Mouse (Mus musculus): Measurements from ENCODE around the gene St3gal4. TPM values are rescaled to one million over a fixed set of nuclear protein-coding genes. Genes with fewer than 3 reads are reported as not detected.

St3gal4 gene
- total and polyA plus RNA-seq, 2 experiments from 2014 or later = 18.2 to 22.6 TPM

GRCm38 (mm10) chr9:35114234-35114633, 4.8 kb downstream of the St3gal4 start:
- Histone ChIP-seq H3K9ac (no peak overlapping the region), H3K27ac (ENCODE audit: low read depth, low read length) (no peak overlapping the region), H3K9me3 (ENCODE audit: low read length) (no peaks in the 10 kb centered on the region), H3K27me3 (ENCODE audit: insufficient read depth, low read length) (no peaks in the 10 kb centered on the region), H3K4me2 (ENCODE audit: low read depth) (no peak overlapping the region), H3K4me1 (ENCODE audit: insufficient read depth) (peaks cover 7% of the 10 kb centered on the region), H3K36me3 (ENCODE audit: insufficient read depth) (no peaks in the 10 kb centered on the region), H3K4me3 (ENCODE audit: low read depth, low read length) (no peak overlapping the region)
- WGBS = 84% methylated on average over 3 of the region's 3 CpGs
- no peak for TF ChIP-seq CTCF (IDR thresholded peaks at IDR 0.05; ENCODE audit: low read depth)
- DNase-seq = no peak
- ATAC-seq = no peak

GRCm38 (mm10) chr9:35111941-35112595, 7.0 kb downstream of the St3gal4 start:
- TF ChIP-seq CTCF (IDR thresholded peaks at IDR 0.05; ENCODE audit: low read depth) = no peak
- Histone ChIP-seq H3K9ac (no peak overlapping the region), H3K4me1 (ENCODE audit: insufficient read depth) (no peaks in the 10 kb centered on the region), H3K36me3 (ENCODE audit: insufficient read depth) (no peaks in the 10 kb centered on the region), H3K9me3 (ENCODE audit: low read length) (no peaks in the 10 kb centered on the region), H3K27ac (ENCODE audit: low read depth, low read length) (no peak overlapping the region), H3K27me3 (ENCODE audit: insufficient read depth, low read length) (no peaks in the 10 kb centered on the region), H3K4me3 (ENCODE audit: low read depth, low read length) (no peak overlapping the region), H3K4me2 (ENCODE audit: low read depth) (0 out of 2 replicates have a peak overlapping the region, but pooled peaks have one; percentile 4)
- DNase-seq = peak; percentile 36
- ATAC-seq = no peak
- 19% methylated on average over 19 of the region's 19 CpGs for WGBS

DNA sequence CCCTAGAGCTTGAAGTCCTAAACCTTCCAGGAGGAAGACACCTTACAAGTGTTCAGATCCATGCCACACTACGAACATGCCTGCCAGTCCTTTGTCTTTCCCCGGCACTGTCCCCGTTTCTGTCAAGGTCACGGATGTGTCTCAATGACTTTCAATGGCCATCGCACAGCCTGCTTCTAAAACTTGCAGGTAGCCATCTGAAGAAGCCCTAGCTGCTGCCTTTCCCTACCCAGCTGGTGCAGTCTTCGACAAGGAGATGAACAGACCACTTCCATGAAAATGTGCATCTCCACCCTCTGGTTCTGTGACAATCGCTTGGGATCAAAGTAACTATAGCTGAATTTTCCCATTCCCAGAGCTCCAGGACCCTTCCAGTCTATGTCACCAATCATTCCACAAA, 7.6 kb downstream of the St3gal4 start:
- Histone ChIP-seq H3K36me3 (ENCODE audit: insufficient read depth) (no peaks in the 10 kb centered on the region), H3K4me3 (ENCODE audit: low read depth, low read length) (no peak overlapping the region), H3K9me3 (ENCODE audit: low read length) (no peaks in the 10 kb centered on the region), H3K4me2 (ENCODE audit: low read depth) (no peak overlapping the region), H3K27ac (ENCODE audit: low read depth, low read length) (no peak overlapping the region), H3K4me1 (ENCODE audit: insufficient read depth) (no peaks in the 10 kb centered on the region), H3K9ac (no peak overlapping the region), H3K27me3 (ENCODE audit: insufficient read depth, low read length) (no peaks in the 10 kb centered on the region)
- TF ChIP-seq CTCF (IDR thresholded peaks at IDR 0.05; ENCODE audit: low read depth) = no peak
- DNase-seq = no peak
- ATAC-seq = no peak
- WGBS = 85% methylated on average over 7 of the region's 7 CpGs

GRCm38 (mm10) chr9:35110567-35110966, 8.5 kb downstream of the St3gal4 start:
- H3K27me3 ChIP-seq (ENCODE audit: insufficient read depth, low read length) = no peaks in the 10 kb centered on the region
- no peak overlapping the region for H3K27ac ChIP-seq (ENCODE audit: low read depth, low read length)
- H3K36me3 ChIP-seq (ENCODE audit: insufficient read depth) = no peaks in the 10 kb centered on the region
- H3K4me1 ChIP-seq (ENCODE audit: insufficient read depth) = no peaks in the 10 kb centered on the region
- no peak overlapping the region for H3K9ac ChIP-seq
- no peaks in the 10 kb centered on the region for H3K9me3 ChIP-seq (ENCODE audit: low read length)
- ATAC-seq (no peak), DNase-seq (no peak)
- H3K4me2 ChIP-seq (ENCODE audit: low read depth) = no peak overlapping the region
- TF ChIP-seq CTCF (IDR thresholded peaks at IDR 0.05; ENCODE audit: low read depth) = no peak
- H3K4me3 ChIP-seq (ENCODE audit: low read depth, low read length) = no peak overlapping the region
- 71% methylated on average over 4 of the region's 4 CpGs for WGBS

- Histone ChIP-seq H3K36me3 (ENCODE audit: insufficient read depth) (no peaks in the 10 kb centered on the region), H3K9ac (no peak overlapping the region), H3K9me3 (ENCODE audit: low read length) (no peaks in the 10 kb centered on the region), H3K4me1 (ENCODE audit: insufficient read depth) (no peaks in the 10 kb centered on the region), H3K4me2 (ENCODE audit: low read depth) (no peak overlapping the region), H3K4me3 (ENCODE audit: low read depth, low read length) (no peak overlapping the region), H3K27me3 (ENCODE audit: insufficient read depth, low read length) (no peaks in the 10 kb centered on the region), H3K27ac (ENCODE audit: low read depth, low read length) (no peak overlapping the region)
- 90% methylated on average over 5 of the region's 5 CpGs for WGBS
- DNase-seq = no peak
- TF ChIP-seq CTCF (IDR thresholded peaks at IDR 0.05; ENCODE audit: low read depth) = no peak
- ATAC-seq = no peak
Observed at GRCm38 (mm10) chr9:35110051-35110450, 9.0 kb downstream of the St3gal4 start.

DNA sequence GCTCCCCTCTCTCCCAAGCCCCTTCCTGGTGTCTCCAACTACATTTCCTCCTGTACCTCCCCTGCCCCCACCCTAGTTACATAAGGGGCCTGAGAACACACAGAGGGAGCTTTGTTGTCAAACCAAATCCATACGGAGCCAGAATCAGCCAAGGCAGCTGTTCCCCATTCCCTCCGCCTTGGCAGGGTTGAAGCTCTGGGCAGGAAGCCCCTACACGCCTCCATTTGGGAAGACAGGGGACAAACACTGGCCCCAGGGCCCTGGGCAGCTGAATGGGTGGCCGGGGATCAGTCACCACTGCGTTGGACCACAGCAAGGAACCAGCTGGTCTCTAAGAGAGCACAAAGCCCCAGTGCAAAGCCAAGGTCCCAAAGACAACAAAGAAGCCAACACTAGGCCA, 10.2 kb downstream of the St3gal4 start:
- Histone ChIP-seq H3K4me3 (ENCODE audit: low read depth, low read length) (no peak overlapping the region), H3K4me1 (ENCODE audit: insufficient read depth) (no peaks in the 10 kb centered on the region), H3K36me3 (ENCODE audit: insufficient read depth) (no peaks in the 10 kb centered on the region), H3K9me3 (ENCODE audit: low read length) (no peaks in the 10 kb centered on the region), H3K27ac (ENCODE audit: low read depth, low read length) (peak overlapping the region; percentile 40; the same call in 1 of the 2 replicates), H3K27me3 (ENCODE audit: insufficient read depth, low read length) (no peaks in the 10 kb centered on the region), H3K4me2 (ENCODE audit: low read depth) (no peak overlapping the region), H3K9ac (no peak overlapping the region)
- no peak for TF ChIP-seq CTCF (IDR thresholded peaks at IDR 0.05; ENCODE audit: low read depth)
- ATAC-seq = peak; percentile 92
- DNase-seq = peak; percentile 79
- WGBS = 23% methylated on average over 5 of the region's 5 CpGs

GRCm38 (mm10) chr9:35108066-35108465, 11.0 kb downstream of the St3gal4 start:
- Histone ChIP-seq H3K4me1 (ENCODE audit: insufficient read depth) (no peaks in the 10 kb centered on the region), H3K27ac (ENCODE audit: low read depth, low read length) (no peak overlapping the region), H3K36me3 (ENCODE audit: insufficient read depth) (no peaks in the 10 kb centered on the region), H3K27me3 (ENCODE audit: insufficient read depth, low read length) (no peaks in the 10 kb centered on the region), H3K4me2 (ENCODE audit: low read depth) (no peak overlapping the region), H3K9ac (no peak overlapping the region), H3K9me3 (ENCODE audit: low read length) (no peaks in the 10 kb centered on the region), H3K4me3 (ENCODE audit: low read depth, low read length) (no peak overlapping the region)
- WGBS = 87% methylated on average over 3 of the region's 3 CpGs
- no peak for ATAC-seq
- no peak for TF ChIP-seq CTCF (IDR thresholded peaks at IDR 0.05; ENCODE audit: low read depth)
- DNase-seq = no peak

Measured in forebrain, postnatal 0 days (tissue).